Mouse (Mus musculus): ENCODE data around the gene Shld1. TPM values are rescaled to one million over a fixed set of nuclear protein-coding genes. Genes with fewer than 3 reads are reported as not detected.

The Shld1 gene
- polyA plus RNA-seq, 1 experiment from 2014 or later, result 17.6 TPM

- ATAC-seq (replicated peaks; ENCODE audit: low FRiP score) (no peak), DNase-seq (ENCODE audit: low spot score) (no peak)
- no peak overlapping the region for H3K27ac ChIP-seq (ENCODE audit: low read depth, low read length)
- H3K27me3 ChIP-seq (ENCODE audit: control insufficient read depth, insufficient read depth, low read length), result no peaks in the 10 kb centered on the region
- WGBS, result 77% methylated on average over 7 of the region's 7 CpGs
- no peak overlapping the region for H3K4me2 ChIP-seq (ENCODE audit: low read depth, low read length, severe bottlenecking)
- H3K4me1 ChIP-seq (replicated peaks; ENCODE audit: control insufficient read depth, insufficient read depth, low read length), result no peaks in the 10 kb centered on the region
- H3K4me3 ChIP-seq (ENCODE audit: low read depth, low read length), result no peak overlapping the region
- H3K9me3 ChIP-seq (ENCODE audit: control insufficient read depth, low read length), result no peaks in the 10 kb centered on the region
- H3K36me3 ChIP-seq (ENCODE audit: control insufficient read depth, insufficient read depth, low read length), result no peaks in the 10 kb centered on the region
- no peak overlapping the region for H3K9ac ChIP-seq (ENCODE audit: low read length)
Observed at GRCm38 (mm10) chr2:132697695-132698094, 11.0 kb downstream of the Shld1 start.

GRCm38 (mm10) chr2:132698420-132698819 is 11.7 kb downstream of the Shld1 start:
- WGBS, result 84% methylated on average over 6 of the region's 6 CpGs
- Histone ChIP-seq H3K4me3 (ENCODE audit: low read depth, low read length) (no peak overlapping the region), H3K9me3 (ENCODE audit: control insufficient read depth, low read length) (no peaks in the 10 kb centered on the region), H3K36me3 (ENCODE audit: control insufficient read depth, insufficient read depth, low read length) (no peaks in the 10 kb centered on the region), H3K27me3 (ENCODE audit: control insufficient read depth, insufficient read depth, low read length) (no peaks in the 10 kb centered on the region), H3K27ac (ENCODE audit: low read depth, low read length) (no peak overlapping the region), H3K4me1 (replicated peaks; ENCODE audit: control insufficient read depth, insufficient read depth, low read length) (no peaks in the 10 kb centered on the region), H3K9ac (ENCODE audit: low read length) (no peak overlapping the region), H3K4me2 (ENCODE audit: low read depth, low read length, severe bottlenecking) (no peak overlapping the region)
- no peak for ATAC-seq (replicated peaks; ENCODE audit: low FRiP score)
- DNase-seq (ENCODE audit: low spot score), result no peak

GRCm38 (mm10) chr2:132700921-132701320 is 14.2 kb downstream of the Shld1 start:
- no peak overlapping the region for H3K9ac ChIP-seq (ENCODE audit: low read length)
- no peaks in the 10 kb centered on the region for H3K36me3 ChIP-seq (ENCODE audit: control insufficient read depth, insufficient read depth, low read length)
- no peak overlapping the region for H3K4me3 ChIP-seq (ENCODE audit: low read depth, low read length)
- no peak overlapping the region for H3K27ac ChIP-seq (ENCODE audit: low read depth, low read length)
- WGBS, result 92% methylated on average over 4 of the region's 4 CpGs
- H3K4me1 ChIP-seq (replicated peaks; ENCODE audit: control insufficient read depth, insufficient read depth, low read length), result no peaks in the 10 kb centered on the region
- ATAC-seq (replicated peaks; ENCODE audit: low FRiP score), result no peak
- H3K27me3 ChIP-seq (ENCODE audit: control insufficient read depth, insufficient read depth, low read length), result no peaks in the 10 kb centered on the region
- no peak for DNase-seq (ENCODE audit: low spot score)
- no peaks in the 10 kb centered on the region for H3K9me3 ChIP-seq (ENCODE audit: control insufficient read depth, low read length)
- H3K4me2 ChIP-seq (ENCODE audit: low read depth, low read length, severe bottlenecking), result no peak overlapping the region

- WGBS, result 18% methylated on average over 7 of the region's 7 CpGs
Observed at GRCm38 (mm10) chr2:132701451-132701886, 14.7 kb downstream of the Shld1 start.

GRCm38 (mm10) chr2:132705251-132705992 is 18.7 kb downstream of the Shld1 start:
- H3K27ac ChIP-seq (ENCODE audit: low read depth, low read length), result no peak overlapping the region
- H3K4me2 ChIP-seq (ENCODE audit: low read depth, low read length, severe bottlenecking), result no peak overlapping the region
- H3K36me3 ChIP-seq (ENCODE audit: control insufficient read depth, insufficient read depth, low read length), result no peaks in the 10 kb centered on the region
- H3K9me3 ChIP-seq (ENCODE audit: control insufficient read depth, low read length), result no peaks in the 10 kb centered on the region
- DNase-seq (ENCODE audit: low spot score) (no peak), ATAC-seq (replicated peaks; ENCODE audit: low FRiP score) (no peak)
- no peaks in the 10 kb centered on the region for H3K4me1 ChIP-seq (replicated peaks; ENCODE audit: control insufficient read depth, insufficient read depth, low read length)
- no peak overlapping the region for H3K4me3 ChIP-seq (ENCODE audit: low read depth, low read length)
- 83% methylated on average over 10 of the region's 10 CpGs for WGBS
- H3K27me3 ChIP-seq (ENCODE audit: control insufficient read depth, insufficient read depth, low read length), result no peaks in the 10 kb centered on the region
- H3K9ac ChIP-seq (ENCODE audit: low read length), result no peak overlapping the region

More at GRCm38 (mm10) chr2:132701451-132701886, 14.7 kb downstream of the Shld1 start:
- Histone ChIP-seq H3K4me3 (ENCODE audit: low read depth, low read length) (no peak overlapping the region), H3K9ac (ENCODE audit: low read length) (no peak overlapping the region), H3K27me3 (ENCODE audit: control insufficient read depth, insufficient read depth, low read length) (no peaks in the 10 kb centered on the region), H3K4me2 (ENCODE audit: low read depth, low read length, severe bottlenecking) (no peak overlapping the region), H3K36me3 (ENCODE audit: control insufficient read depth, insufficient read depth, low read length) (no peaks in the 10 kb centered on the region), H3K9me3 (ENCODE audit: control insufficient read depth, low read length) (no peaks in the 10 kb centered on the region), H3K27ac (ENCODE audit: low read depth, low read length) (no peak overlapping the region), H3K4me1 (replicated peaks; ENCODE audit: control insufficient read depth, insufficient read depth, low read length) (no peaks in the 10 kb centered on the region)
- DNase-seq (ENCODE audit: low spot score) (peak; percentile 79), ATAC-seq (replicated peaks; ENCODE audit: low FRiP score) (peak; percentile 77; the same call in 1 of the 2 replicates)

GRCm38 (mm10) chr2:132706309-132706708 is 19.6 kb downstream of the Shld1 start:
- WGBS, result 95% methylated on average over 3 of the region's 3 CpGs

GRCm38 (mm10) chr2:132710488-132710887 is 23.8 kb downstream of the Shld1 start:
- Histone ChIP-seq H3K9ac (ENCODE audit: low read length) (no peak overlapping the region), H3K27ac (ENCODE audit: low read depth, low read length) (no peak overlapping the region), H3K27me3 (ENCODE audit: control insufficient read depth, insufficient read depth, low read length) (no peaks in the 10 kb centered on the region), H3K9me3 (ENCODE audit: control insufficient read depth, low read length) (no peaks in the 10 kb centered on the region), H3K4me3 (ENCODE audit: low read depth, low read length) (no peak overlapping the region), H3K4me1 (replicated peaks; ENCODE audit: control insufficient read depth, insufficient read depth, low read length) (peaks cover 3% of the 10 kb centered on the region; the same call in 1 of the 2 replicates), H3K4me2 (ENCODE audit: low read depth, low read length, severe bottlenecking) (no peak overlapping the region), H3K36me3 (ENCODE audit: control insufficient read depth, insufficient read depth, low read length) (no peaks in the 10 kb centered on the region)
- ATAC-seq (replicated peaks; ENCODE audit: low FRiP score) (no peak), DNase-seq (ENCODE audit: low spot score) (no peak)
- 59% methylated on average over 2 of the region's 2 CpGs for WGBS

More at GRCm38 (mm10) chr2:132706309-132706708, 19.6 kb downstream of the Shld1 start:
- H3K9me3 ChIP-seq (ENCODE audit: control insufficient read depth, low read length), result no peaks in the 10 kb centered on the region
- ATAC-seq (replicated peaks; ENCODE audit: low FRiP score) (no peak), DNase-seq (ENCODE audit: low spot score) (no peak)
- no peak overlapping the region for H3K9ac ChIP-seq (ENCODE audit: low read length)
- no peak overlapping the region for H3K4me2 ChIP-seq (ENCODE audit: low read depth, low read length, severe bottlenecking)
- H3K4me1 ChIP-seq (replicated peaks; ENCODE audit: control insufficient read depth, insufficient read depth, low read length), result no peaks in the 10 kb centered on the region
- H3K36me3 ChIP-seq (ENCODE audit: control insufficient read depth, insufficient read depth, low read length), result no peaks in the 10 kb centered on the region
- no peak overlapping the region for H3K27ac ChIP-seq (ENCODE audit: low read depth, low read length)
- no peaks in the 10 kb centered on the region for H3K27me3 ChIP-seq (ENCODE audit: control insufficient read depth, insufficient read depth, low read length)
- H3K4me3 ChIP-seq (ENCODE audit: low read depth, low read length), result no peak overlapping the region

GRCm38 (mm10) chr2:132712061-132712460 is 25.3 kb downstream of the Shld1 start:
- 92% methylated on average over 8 of the region's 8 CpGs for WGBS

GRCm38 (mm10) chr2:132714522-132714921 is 27.8 kb downstream of the Shld1 start:
- no peaks in the 10 kb centered on the region for H3K9me3 ChIP-seq (ENCODE audit: control insufficient read depth, low read length)
- no peak overlapping the region for H3K4me2 ChIP-seq (ENCODE audit: low read depth, low read length, severe bottlenecking)
- no peaks in the 10 kb centered on the region for H3K27me3 ChIP-seq (ENCODE audit: control insufficient read depth, insufficient read depth, low read length)
- peaks cover 5% of the 10 kb centered on the region; the same call in 1 of the 2 replicates for H3K4me1 ChIP-seq (replicated peaks; ENCODE audit: control insufficient read depth, insufficient read depth, low read length)
- no peaks in the 10 kb centered on the region for H3K36me3 ChIP-seq (ENCODE audit: control insufficient read depth, insufficient read depth, low read length)
- no peak overlapping the region for H3K27ac ChIP-seq (ENCODE audit: low read depth, low read length)
- WGBS, result 92% methylated on average over 7 of the region's 7 CpGs
- H3K9ac ChIP-seq (ENCODE audit: low read length), result no peak overlapping the region
- DNase-seq (ENCODE audit: low spot score) (no peak), ATAC-seq (replicated peaks; ENCODE audit: low FRiP score) (no peak)
- no peak overlapping the region for H3K4me3 ChIP-seq (ENCODE audit: low read depth, low read length)

More at GRCm38 (mm10) chr2:132712061-132712460, 25.3 kb downstream of the Shld1 start:
- no peak for ATAC-seq (replicated peaks; ENCODE audit: low FRiP score)
- H3K27me3 ChIP-seq (ENCODE audit: control insufficient read depth, insufficient read depth, low read length), result no peaks in the 10 kb centered on the region
- no peaks in the 10 kb centered on the region for H3K9me3 ChIP-seq (ENCODE audit: control insufficient read depth, low read length)
- H3K4me3 ChIP-seq (ENCODE audit: low read depth, low read length), result no peak overlapping the region
- no peak overlapping the region for H3K4me2 ChIP-seq (ENCODE audit: low read depth, low read length, severe bottlenecking)
- H3K4me1 ChIP-seq (replicated peaks; ENCODE audit: control insufficient read depth, insufficient read depth, low read length), result peaks cover 5% of the 10 kb centered on the region; the same call in 1 of the 2 replicates
- no peak overlapping the region for H3K27ac ChIP-seq (ENCODE audit: low read depth, low read length)
- DNase-seq (ENCODE audit: low spot score), result no peak
- no peaks in the 10 kb centered on the region for H3K36me3 ChIP-seq (ENCODE audit: control insufficient read depth, insufficient read depth, low read length)
- H3K9ac ChIP-seq (ENCODE audit: low read length), result no peak overlapping the region
